Mouse (Mus musculus) forelimb bud, embryonic 11.5 days (tissue): ENCODE measurements around the gene Aaed1.

Experiments
- DNase-seq: peaks from one replicate; pipeline ENCODE4 v3.0.0-alpha.2; 2012; ENCODE audit warnings: low read depth, low spot score

Gene Aaed1

GRCm38 (mm10) chr13:64312024-64312915, at the start of gene Aaed1:
Gene Aaed1, minus strand, starts transcription at chr13:64312710.
- peak; percentile 79 for DNase-seq

GRCm38 (mm10) chr13:64362139-64362538, 49.6 kb upstream of the Aaed1 start:
- no peak for DNase-seq

GRCm38 (mm10) chr13:64361020-64361419, 48.5 kb upstream of the Aaed1 start:
- no peak for DNase-seq

GRCm38 (mm10) chr13:64359702-64360101, 47.2 kb upstream of the Aaed1 start:
- DNase-seq, result no peak

- no peak for DNase-seq
Observed at GRCm38 (mm10) chr13:64358476-64358875, 46.0 kb upstream of the Aaed1 start.

- no peak for DNase-seq
Observed at GRCm38 (mm10) chr13:64357389-64357788, 44.9 kb upstream of the Aaed1 start.

GRCm38 (mm10) chr13:64349474-64349873, 37.0 kb upstream of the Aaed1 start:
- DNase-seq, result no peak

GRCm38 (mm10) chr13:64344082-64344501, 31.6 kb upstream of the Aaed1 start:
- peak; percentile 39 for DNase-seq

GRCm38 (mm10) chr13:64343598-64343997, 31.1 kb upstream of the Aaed1 start:
- DNase-seq, result no peak

GRCm38 (mm10) chr13:64335546-64336132, 23.1 kb upstream of the Aaed1 start:
- DNase-seq, result no peak

- DNase-seq, result no peak
Observed at GRCm38 (mm10) chr13:64333102-64333501, 20.6 kb upstream of the Aaed1 start.

GRCm38 (mm10) chr13:64332321-64332720, 19.8 kb upstream of the Aaed1 start:
- no peak for DNase-seq

- no peak for DNase-seq
Observed at GRCm38 (mm10) chr13:64322561-64323281, 10.2 kb upstream of the Aaed1 start.

- no peak for DNase-seq
Observed at GRCm38 (mm10) chr13:64320334-64320733, 7.8 kb upstream of the Aaed1 start.

- DNase-seq, result no peak
Observed at GRCm38 (mm10) chr13:64319782-64320181, 7.3 kb upstream of the Aaed1 start.

- DNase-seq, result no peak
Observed at GRCm38 (mm10) chr13:64318355-64318754, 5.8 kb upstream of the Aaed1 start.

GRCm38 (mm10) chr13:64315483-64316050, 3.1 kb upstream of the Aaed1 start:
- DNase-seq, result peak; percentile 76

- no peak for DNase-seq
Observed at GRCm38 (mm10) chr13:64314041-64314440, 1.5 kb upstream of the Aaed1 start.

- DNase-seq, result no peak
Observed at GRCm38 (mm10) chr13:64312916-64313289, 393 bp upstream of the Aaed1 start.

- no peak for DNase-seq
Observed at GRCm38 (mm10) chr13:64311266-64311665, 1.2 kb downstream of the Aaed1 start.

GRCm38 (mm10) chr13:64310585-64310984, 1.9 kb downstream of the Aaed1 start:
- no peak for DNase-seq

GRCm38 (mm10) chr13:64309842-64310241, 2.7 kb downstream of the Aaed1 start:
- DNase-seq, result no peak
